Mouse (Mus musculus): ENCODE results near the gene 2010111I01Rik. TPM values are rescaled to one million over a fixed set of nuclear protein-coding genes. Genes with fewer than 3 reads are reported as not detected.
"Not testable (repeated sequence)": the region's sequence is repeated elsewhere in the genome, so short reads cannot be mapped to it uniquely, and the experiment has no call there.

Gene 2010111I01Rik
- polyA plus RNA-seq, 1 experiment from 2014 or later, result 34.6 TPM

GRCm38 (mm10) chr13:63301764-63302209 lies 337.1 kb downstream of the 2010111I01Rik start:
- H3K36me3 ChIP-seq, result peaks cover 80% of the 10 kb centered on the region
- H3K4me1 ChIP-seq (replicated peaks), result peaks cover 45% of the 10 kb centered on the region
- 0 out of 2 replicates have a peak overlapping the region, but pooled peaks have one; percentile 36 for H3K27ac ChIP-seq
- WGBS, result 70% methylated on average over 3 of the region's 3 CpGs
- H3K4me3 ChIP-seq, result no peak overlapping the region
- H3K9me3 ChIP-seq, result no peaks in the 10 kb centered on the region
- DNase-seq (ENCODE audit: low spot score), result no peak
- peaks cover 32% of the 10 kb centered on the region for H3K27me3 ChIP-seq (ENCODE audit: insufficient read depth, poor library complexity, severe bottlenecking)

DNA sequence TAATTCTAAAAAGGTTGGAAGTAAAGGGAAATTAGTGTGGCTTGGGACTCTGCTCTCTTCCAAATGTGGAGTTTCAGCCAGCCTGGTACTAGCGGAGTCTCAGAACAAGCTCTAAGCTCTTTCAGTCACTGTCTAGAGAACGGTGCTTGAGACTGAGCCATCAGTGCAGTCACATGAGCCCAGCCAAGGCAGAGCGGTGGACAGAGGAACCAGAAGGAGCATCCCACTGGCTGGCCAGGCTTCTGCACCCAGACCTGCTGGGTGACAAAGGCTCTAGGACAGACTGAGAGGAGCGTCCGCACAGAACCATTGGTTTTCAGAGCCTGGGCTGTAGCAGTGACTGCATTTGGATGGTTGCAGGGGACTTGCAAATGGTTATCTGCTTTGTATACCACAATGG lies 337.7 kb downstream of the 2010111I01Rik start:
- peaks cover 26% of the 10 kb centered on the region for H3K27me3 ChIP-seq (ENCODE audit: insufficient read depth, poor library complexity, severe bottlenecking)
- no peak overlapping the region for H3K27ac ChIP-seq
- no peak overlapping the region for H3K4me3 ChIP-seq
- no peaks in the 10 kb centered on the region for H3K9me3 ChIP-seq
- peaks cover 45% of the 10 kb centered on the region for H3K4me1 ChIP-seq (replicated peaks)
- no peak for DNase-seq (ENCODE audit: low spot score)
- peaks cover 80% of the 10 kb centered on the region for H3K36me3 ChIP-seq
- WGBS, result 89% methylated on average over 5 of the region's 5 CpGs

- peaks cover 40% of the 10 kb centered on the region for H3K4me1 ChIP-seq (replicated peaks)
- 0 out of 2 replicates have a peak, but pooled peaks cover 9% of the 10 kb centered on the region for H3K27me3 ChIP-seq (ENCODE audit: insufficient read depth, poor library complexity, severe bottlenecking)
- no peak for DNase-seq (ENCODE audit: low spot score)
- peak overlapping the region; percentile 35; the same call in 1 of the 2 replicates for H3K27ac ChIP-seq
- 85% methylated on average over 6 of the region's 6 CpGs for WGBS
- no peak overlapping the region for H3K4me3 ChIP-seq
- peaks cover 73% of the 10 kb centered on the region for H3K36me3 ChIP-seq
- no peaks in the 10 kb centered on the region for H3K9me3 ChIP-seq
Observed at GRCm38 (mm10) chr13:63304124-63304792, 339.6 kb downstream of the 2010111I01Rik start.

DNA sequence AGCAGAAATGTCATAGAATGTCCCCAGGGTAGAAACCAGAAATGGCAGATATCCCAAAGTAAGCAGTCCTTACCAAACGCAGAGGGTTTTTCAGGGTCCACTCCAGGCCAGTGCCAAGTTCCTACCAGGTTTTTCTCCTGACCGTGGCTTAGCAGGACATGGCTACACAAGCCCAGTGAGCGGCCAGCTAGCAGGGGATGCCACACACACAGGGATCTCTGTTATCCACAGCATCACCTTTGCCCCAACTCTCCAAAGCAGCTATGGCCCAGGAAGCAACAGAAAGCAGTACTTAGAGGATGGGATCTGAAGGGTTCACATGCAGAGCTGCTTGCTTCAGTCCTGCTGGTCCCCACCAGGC lies 340.1 kb downstream of the 2010111I01Rik start:
- H3K9me3 ChIP-seq, result no peaks in the 10 kb centered on the region
- H3K4me3 ChIP-seq, result no peak overlapping the region
- peak overlapping the region; percentile 69 for H3K27ac ChIP-seq
- peaks cover 70% of the 10 kb centered on the region for H3K36me3 ChIP-seq
- 67% methylated on average over 3 of the region's 3 CpGs for WGBS
- peaks cover 40% of the 10 kb centered on the region for H3K4me1 ChIP-seq (replicated peaks)
- H3K27me3 ChIP-seq (ENCODE audit: insufficient read depth, poor library complexity, severe bottlenecking), result 0 out of 2 replicates have a peak, but pooled peaks cover 9% of the 10 kb centered on the region
- no peak for DNase-seq (ENCODE audit: low spot score)

DNA sequence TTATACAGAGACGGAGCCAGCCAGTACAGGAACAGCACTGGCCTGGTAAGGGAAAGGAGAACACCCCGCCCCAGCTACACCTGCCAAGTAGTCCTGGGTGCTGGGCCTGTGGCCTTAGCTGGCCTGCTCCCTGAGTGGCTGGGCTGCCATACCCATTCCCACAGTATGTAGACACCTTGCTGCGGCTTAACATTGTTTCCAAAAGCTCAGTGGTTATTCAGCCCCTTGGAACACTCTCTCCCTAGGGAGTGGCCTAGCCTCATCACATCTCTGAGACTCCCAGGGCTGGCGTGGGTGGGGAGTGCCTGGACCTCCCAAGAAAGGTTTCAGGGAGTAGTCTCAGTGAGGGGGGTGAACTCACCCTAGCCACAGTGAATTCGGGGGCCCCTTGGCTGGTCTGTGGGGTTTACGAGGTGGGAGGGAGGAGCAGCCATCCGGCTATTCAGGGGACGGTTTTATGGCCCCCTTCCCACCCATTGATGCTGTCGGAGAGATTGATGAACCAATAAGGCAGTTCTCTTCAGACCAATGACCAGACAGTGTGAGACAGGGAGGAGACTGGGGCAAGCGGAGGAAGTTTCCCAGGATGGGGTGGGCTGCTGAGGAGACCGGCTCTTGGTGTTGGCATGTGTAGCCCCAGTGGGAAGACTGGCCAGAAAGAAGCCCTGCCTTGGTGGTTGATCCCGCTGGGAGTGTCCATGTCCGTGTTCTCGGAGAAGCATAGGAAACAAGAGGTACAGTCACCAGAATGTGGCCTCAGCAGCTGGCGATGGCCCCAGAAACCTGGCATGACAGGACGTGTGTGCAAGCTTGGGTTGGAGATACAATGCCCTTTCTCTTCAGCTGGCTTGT lies 340.7 kb downstream of the 2010111I01Rik start:
- peak; percentile 18 for DNase-seq (ENCODE audit: low spot score)
- WGBS, result 66% methylated on average over 16 of the region's 16 CpGs
- peak overlapping the region; percentile 69 for H3K27ac ChIP-seq
- peaks cover 34% of the 10 kb centered on the region for H3K4me1 ChIP-seq (replicated peaks)
- H3K27me3 ChIP-seq (ENCODE audit: insufficient read depth, poor library complexity, severe bottlenecking), result 0 out of 2 replicates have a peak, but pooled peaks cover 5% of the 10 kb centered on the region
- H3K4me3 ChIP-seq, result no peak overlapping the region
- H3K36me3 ChIP-seq, result peaks cover 64% of the 10 kb centered on the region
- no peaks in the 10 kb centered on the region for H3K9me3 ChIP-seq

- Histone ChIP-seq H3K4me1 (replicated peaks) (peaks cover 21% of the 10 kb centered on the region), H3K9me3 (no peaks in the 10 kb centered on the region), H3K27me3 (ENCODE audit: insufficient read depth, poor library complexity, severe bottlenecking) (no peaks in the 10 kb centered on the region), H3K36me3 (peaks cover 53% of the 10 kb centered on the region), H3K4me3 (no peak overlapping the region), H3K27ac (no peak overlapping the region)
- DNase-seq (ENCODE audit: low spot score), result no peak
- 82% methylated on average over 5 of the region's 5 CpGs for WGBS
Observed at GRCm38 (mm10) chr13:63306768-63307167, 342.1 kb downstream of the 2010111I01Rik start.

DNA sequence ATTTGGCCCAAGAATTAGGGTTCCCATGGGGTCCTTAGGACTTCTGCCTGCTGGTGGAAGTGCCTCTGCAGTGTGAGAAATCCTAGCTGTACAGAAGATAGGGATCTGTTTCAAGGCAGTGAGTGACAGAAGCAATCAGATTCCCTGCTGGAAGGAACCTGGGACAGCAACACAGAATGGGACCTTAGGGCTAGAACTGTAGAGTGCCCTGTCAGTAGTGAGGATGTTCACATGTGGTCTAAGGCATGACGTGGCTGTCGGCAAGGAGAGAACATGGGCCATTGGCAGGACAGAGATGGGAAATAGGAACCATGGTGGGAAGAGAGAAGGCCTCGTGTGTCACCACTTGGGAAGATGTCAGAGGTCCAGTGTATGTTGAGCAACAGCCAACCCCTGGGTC lies 344.9 kb downstream of the 2010111I01Rik start:
- H3K4me1 ChIP-seq (replicated peaks), result peaks cover 22% of the 10 kb centered on the region
- WGBS, result 85% methylated on average over 3 of the region's 3 CpGs
- no peak overlapping the region for H3K27ac ChIP-seq
- no peak for DNase-seq (ENCODE audit: low spot score)
- no peaks in the 10 kb centered on the region for H3K27me3 ChIP-seq (ENCODE audit: insufficient read depth, poor library complexity, severe bottlenecking)
- H3K36me3 ChIP-seq, result peaks cover 47% of the 10 kb centered on the region
- H3K4me3 ChIP-seq, result no peak overlapping the region
- no peaks in the 10 kb centered on the region for H3K9me3 ChIP-seq

DNA sequence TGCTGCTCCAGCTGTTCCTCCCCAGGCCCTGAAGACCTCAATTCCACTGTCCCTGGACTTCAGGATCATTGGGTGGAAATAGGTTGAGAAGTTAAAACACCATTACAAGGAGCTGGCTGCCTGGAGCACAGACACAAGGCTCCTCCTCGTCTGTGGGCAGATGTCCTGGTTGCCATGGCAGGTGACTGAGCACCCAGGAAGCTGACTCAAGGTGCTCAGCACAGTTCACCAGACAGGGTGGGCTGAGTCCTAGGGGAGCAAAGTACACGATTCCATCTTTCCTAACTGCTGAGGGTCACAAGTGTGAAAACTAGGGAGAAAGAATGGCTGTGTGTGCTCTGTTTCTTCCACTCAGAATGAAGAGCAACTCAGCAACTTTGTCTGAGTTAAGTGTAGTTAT lies 346.5 kb downstream of the 2010111I01Rik start:
- no peak for DNase-seq (ENCODE audit: low spot score)
- WGBS, result 84% methylated on average over 2 of the region's 2 CpGs
- Histone ChIP-seq H3K4me1 (replicated peaks) (peaks cover 8% of the 10 kb centered on the region), H3K9me3 (no peaks in the 10 kb centered on the region), H3K36me3 (peaks cover 46% of the 10 kb centered on the region), H3K27me3 (ENCODE audit: insufficient read depth, poor library complexity, severe bottlenecking) (no peaks in the 10 kb centered on the region), H3K27ac (no peak overlapping the region), H3K4me3 (no peak overlapping the region)

- 98% methylated on average over 1 of the region's 1 CpGs for WGBS
- Histone ChIP-seq H3K27me3 (ENCODE audit: insufficient read depth, poor library complexity, severe bottlenecking) (no peaks in the 10 kb centered on the region), H3K9me3 (no peaks in the 10 kb centered on the region), H3K36me3 (peaks cover 46% of the 10 kb centered on the region), H3K4me3 (no peak overlapping the region), H3K27ac (no peak overlapping the region), H3K4me1 (replicated peaks) (peaks cover 8% of the 10 kb centered on the region)
- DNase-seq (ENCODE audit: low spot score), result no peak
Observed at GRCm38 (mm10) chr13:63313247-63313646, 348.6 kb downstream of the 2010111I01Rik start.

GRCm38 (mm10) chr13:63313748-63314607 lies 349.3 kb downstream of the 2010111I01Rik start:
- WGBS, result 85% methylated on average over 12 of the region's 12 CpGs
- 0 out of 2 replicates have a peak overlapping the region, but pooled peaks have one; percentile 8 for H3K27ac ChIP-seq
- H3K36me3 ChIP-seq, result peaks cover 43% of the 10 kb centered on the region
- peaks cover 8% of the 10 kb centered on the region for H3K4me1 ChIP-seq (replicated peaks)
- no peak for DNase-seq (ENCODE audit: low spot score)
- H3K27me3 ChIP-seq (ENCODE audit: insufficient read depth, poor library complexity, severe bottlenecking), result no peaks in the 10 kb centered on the region
- no peak overlapping the region for H3K4me3 ChIP-seq
- no peaks in the 10 kb centered on the region for H3K9me3 ChIP-seq

DNA sequence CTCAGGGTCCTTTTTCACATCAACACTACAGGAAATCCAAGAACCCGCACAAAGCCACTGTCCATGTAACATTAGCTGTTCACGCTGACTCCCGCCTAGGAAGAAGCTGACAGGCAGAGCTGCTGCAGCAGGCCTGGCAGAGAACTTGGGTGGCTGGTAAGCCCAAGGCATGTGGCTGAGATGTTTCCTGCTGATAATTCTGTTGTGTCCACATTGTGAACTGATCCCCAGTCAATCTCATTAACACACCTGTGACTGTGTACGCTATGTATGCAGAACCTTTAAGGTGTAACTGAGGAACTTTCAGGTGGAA lies 349.9 kb downstream of the 2010111I01Rik start:
- Histone ChIP-seq H3K36me3 (peaks cover 43% of the 10 kb centered on the region), H3K4me3 (no peak overlapping the region), H3K27me3 (ENCODE audit: insufficient read depth, poor library complexity, severe bottlenecking) (no peaks in the 10 kb centered on the region), H3K27ac (no peak overlapping the region), H3K9me3 (no peaks in the 10 kb centered on the region), H3K4me1 (replicated peaks) (peaks cover 8% of the 10 kb centered on the region)
- no peak for DNase-seq (ENCODE audit: low spot score)
- 77% methylated on average over 4 of the region's 4 CpGs for WGBS

DNA sequence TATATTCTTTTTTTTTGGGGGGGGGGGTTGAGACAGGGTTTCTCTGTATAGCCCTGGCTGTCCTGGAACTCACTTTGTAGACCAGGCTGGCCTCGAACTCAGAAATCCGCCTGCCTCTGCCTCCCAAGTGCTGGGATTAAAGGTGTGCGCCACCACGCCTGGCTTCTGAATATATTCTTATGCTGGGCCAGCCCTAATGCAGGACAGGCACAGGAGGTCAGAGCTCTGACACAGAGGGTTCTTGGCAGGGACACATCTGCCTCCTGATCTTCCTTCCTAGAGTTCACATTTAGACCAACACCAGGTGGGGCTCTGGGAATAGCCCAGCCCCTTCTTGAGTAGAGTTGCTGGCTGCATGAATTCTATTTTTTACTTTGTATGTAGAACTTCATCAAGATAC lies 350.4 kb downstream of the 2010111I01Rik start:
- not testable (repeated sequence) for DNase-seq (ENCODE audit: low spot score)
- 95% methylated on average over 4 of the region's 4 CpGs for WGBS

More for the DNA sequence above, 350.4 kb downstream of the 2010111I01Rik start:
- H3K36me3 ChIP-seq, result peaks cover 43% of the 10 kb centered on the region
- H3K4me3 ChIP-seq; H3K27ac ChIP-seq; H3K27me3 ChIP-seq (ENCODE audit: insufficient read depth, poor library complexity, severe bottlenecking); H3K9me3 ChIP-seq; H3K4me1 ChIP-seq (replicated peaks): not testable (repeated sequence)

Data from hindbrain, embryonic 10.5 days (tissue).